Mouse (Mus musculus): ENCODE measurements around the gene Ovch2. TPM values are rescaled to one million over a fixed set of nuclear protein-coding genes. Genes with fewer than 3 reads are reported as not detected.
"Not testable (repeated sequence)": the region's sequence is repeated elsewhere in the genome, so short reads cannot be mapped to it uniquely, and the experiment has no call there.

Ovch2 gene
- not detected for total RNA-seq (2022)

- no peak for DNase-seq
Observed at GRCm38 (mm10) chr7:107801108-107801507, at the start of gene Ovch2. Ovch2 (minus strand) TSS chr7:107801208.

GRCm38 (mm10) chr7:107847390-107847789 is 46.4 kb upstream of the Ovch2 start, which contains the start of gene Olfr470:
Olfr470 (minus strand) TSS chr7:107847490.
- DNase-seq, result not testable (repeated sequence)

GRCm38 (mm10) chr7:107841719-107842118 is 40.7 kb upstream of the Ovch2 start:
- DNase-seq, result no peak

- DNase-seq, result not testable (repeated sequence)
Observed at GRCm38 (mm10) chr7:107825441-107825840, 24.4 kb upstream of the Ovch2 start, which contains the start of gene Olfr469. Olfr469 (minus strand) TSS chr7:107825541.

- not testable (repeated sequence) for DNase-seq
Observed at GRCm38 (mm10) chr7:107823867-107824266, 22.9 kb upstream of the Ovch2 start.

- DNase-seq, result no peak
Observed at GRCm38 (mm10) chr7:107819442-107819841, 18.4 kb upstream of the Ovch2 start.

GRCm38 (mm10) chr7:107811963-107812362 is 11.0 kb upstream of the Ovch2 start, which contains the start of gene Olfr467:
Olfr467 (plus strand) TSS chr7:107812263.
- DNase-seq, result no peak

GRCm38 (mm10) chr7:107802138-107802537 is 1.1 kb upstream of the Ovch2 start:
- no peak for DNase-seq

- DNase-seq, result no peak
Observed at GRCm38 (mm10) chr7:107796500-107796899, 4.5 kb downstream of the Ovch2 start.

GRCm38 (mm10) chr7:107787977-107788620 is 12.9 kb downstream of the Ovch2 start:
- no peak for DNase-seq

- no peak for DNase-seq
Observed at GRCm38 (mm10) chr7:107779611-107780010, 21.4 kb downstream of the Ovch2 start.

GRCm38 (mm10) chr7:107778216-107778615 is 22.8 kb downstream of the Ovch2 start:
- no peak for DNase-seq

- no peak for DNase-seq
Observed at GRCm38 (mm10) chr7:107770812-107771211, 30.2 kb downstream of the Ovch2 start.

GRCm38 (mm10) chr7:107757308-107758151 is 43.5 kb downstream of the Ovch2 start, which contains the start of gene Cyb5r2:
Cyb5r2 (minus strand) TSS chr7:107758032.
- no peak for DNase-seq

- DNase-seq, result no peak
Observed at GRCm38 (mm10) chr7:107756748-107757147, 44.3 kb downstream of the Ovch2 start.

- DNase-seq, result no peak
Observed at GRCm38 (mm10) chr7:107755905-107756304, 45.1 kb downstream of the Ovch2 start.

GRCm38 (mm10) chr7:107752031-107752520 is 48.9 kb downstream of the Ovch2 start:
- DNase-seq, result no peak

- no peak for DNase-seq
Observed at GRCm38 (mm10) chr7:107749721-107750120, 51.3 kb downstream of the Ovch2 start.

- DNase-seq, result no peak
Observed at GRCm38 (mm10) chr7:107749270-107749669, 51.7 kb downstream of the Ovch2 start.

- DNase-seq, result peak; percentile 11
Observed at GRCm38 (mm10) chr7:107747954-107748353, 53.1 kb downstream of the Ovch2 start.

GRCm38 (mm10) chr7:107747476-107747875 is 53.5 kb downstream of the Ovch2 start:
- DNase-seq, result no peak

- DNase-seq, result no peak
Observed at GRCm38 (mm10) chr7:107746036-107746435, 55.0 kb downstream of the Ovch2 start.

GRCm38 (mm10) chr7:107745111-107745510 is 55.9 kb downstream of the Ovch2 start:
- DNase-seq, result no peak

All from adrenal gland, adult 8-10 months (tissue).